Mouse (Mus musculus): ENCODE measurements around the gene Fibp.

- TF ChIP-seq POLR2A (IDR thresholded peaks at IDR 0.05; ENCODE audit: low read depth, low read length) (no peak), CTCF (IDR thresholded peaks at IDR 0.05; ENCODE audit: borderline replicate concordance, insufficient read depth, low read length) (no peak)
Measured at GRCm38 (mm10) chr19:5410641-5411040, 49.8 kb upstream of the Fibp start.
